Mouse (Mus musculus): ENCODE data around the gene Usp16. TPM values are rescaled to one million over a fixed set of nuclear protein-coding genes. Genes with fewer than 3 reads are reported as not detected.

Gene Usp16
- polyA plus RNA-seq, 1 experiment from 2014 or later, result 35.3 TPM

DNA sequence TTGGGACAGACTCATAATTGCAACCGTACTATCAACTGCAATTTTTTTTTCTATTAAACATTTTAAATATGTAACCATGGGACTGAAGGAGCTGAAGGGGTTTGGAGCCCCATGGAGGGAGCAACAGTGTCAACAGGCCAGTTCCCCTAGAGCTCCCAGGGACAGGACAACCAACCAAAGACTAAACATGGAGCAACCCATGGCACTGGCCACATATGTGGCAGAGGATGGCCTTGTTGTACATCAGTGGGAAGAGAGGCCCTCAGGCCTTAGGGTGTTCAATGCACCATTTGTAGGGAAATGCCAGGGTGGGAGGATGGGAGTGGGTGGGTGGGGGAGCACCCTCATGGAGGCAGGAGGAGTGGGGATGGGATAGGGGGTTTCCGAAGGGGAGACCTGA lies 42.2 kb downstream of the Usp16 start:
- Histone ChIP-seq H3K9me3 (replicated peaks; ENCODE audit: control insufficient read depth, low read length) (no peaks in the 10 kb centered on the region), H3K36me3 (ENCODE audit: control insufficient read depth, insufficient read depth, low read length) (peaks cover 4% of the 10 kb centered on the region; the same call in 1 of the 2 replicates), H3K4me1 (ENCODE audit: control insufficient read depth, insufficient read depth, low read length) (peaks cover 14% of the 10 kb centered on the region), H3K27ac (ENCODE audit: low read length) (no peak overlapping the region), H3K9ac (ENCODE audit: low read length) (no peak overlapping the region; the same call in 1 of the 2 replicates), H3K4me3 (replicated peaks; ENCODE audit: low read length) (peak overlapping the region; percentile 97), H3K4me2 (ENCODE audit: low read depth, low read length) (peak overlapping the region; percentile 74), H3K27me3 (ENCODE audit: control insufficient read depth, insufficient read depth, low read length) (no peaks in the 10 kb centered on the region)
- WGBS, result 86% methylated on average over 2 of the region's 2 CpGs
- no peak for ATAC-seq (ENCODE audit: insufficient read depth, low FRiP score)

- 87% methylated on average over 6 of the region's 6 CpGs for WGBS
- Histone ChIP-seq H3K4me3 (replicated peaks; ENCODE audit: low read length) (no peak overlapping the region), H3K27me3 (ENCODE audit: control insufficient read depth, insufficient read depth, low read length) (no peaks in the 10 kb centered on the region), H3K9ac (ENCODE audit: low read length) (no peak overlapping the region), H3K36me3 (ENCODE audit: control insufficient read depth, insufficient read depth, low read length) (peaks cover under 1% of the 10 kb centered on the region; the same call in 1 of the 2 replicates), H3K4me1 (ENCODE audit: control insufficient read depth, insufficient read depth, low read length) (peaks cover 14% of the 10 kb centered on the region), H3K9me3 (replicated peaks; ENCODE audit: control insufficient read depth, low read length) (no peaks in the 10 kb centered on the region), H3K27ac (ENCODE audit: low read length) (no peak overlapping the region), H3K4me2 (ENCODE audit: low read depth, low read length) (no peak overlapping the region)
- no peak for ATAC-seq (ENCODE audit: insufficient read depth, low FRiP score)
These were observed 42.7 kb downstream of the Usp16 start for GRCm38 (mm10) chr16:87497171-87497570.

DNA sequence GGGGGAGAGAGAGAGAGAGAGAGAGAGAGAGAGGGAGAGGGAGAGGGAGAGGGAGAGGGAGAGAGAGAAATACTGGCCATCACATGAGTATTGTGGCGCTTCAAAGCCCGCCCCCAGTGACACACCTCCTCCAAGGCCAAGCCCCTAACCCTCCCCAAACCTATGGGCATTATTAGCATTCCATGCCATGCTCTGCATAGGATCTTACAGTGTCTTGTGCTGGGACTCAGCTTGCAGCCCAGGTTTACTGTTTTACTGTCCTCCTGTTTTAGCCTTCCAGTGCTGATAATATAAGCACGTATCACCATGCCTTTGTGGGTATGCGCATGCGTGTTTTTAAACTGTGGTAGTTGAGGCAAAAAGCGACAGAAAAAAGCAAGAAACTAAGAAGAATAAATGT lies 45.1 kb downstream of the Usp16 start:
- whole genome bisulfite sequencing, result 55% methylated on average over 6 of the region's 6 CpGs
- no peak for ATAC-seq (ENCODE audit: insufficient read depth, low FRiP score)
- H3K9me3 ChIP-seq (replicated peaks; ENCODE audit: control insufficient read depth, low read length), result no peaks in the 10 kb centered on the region

DNA sequence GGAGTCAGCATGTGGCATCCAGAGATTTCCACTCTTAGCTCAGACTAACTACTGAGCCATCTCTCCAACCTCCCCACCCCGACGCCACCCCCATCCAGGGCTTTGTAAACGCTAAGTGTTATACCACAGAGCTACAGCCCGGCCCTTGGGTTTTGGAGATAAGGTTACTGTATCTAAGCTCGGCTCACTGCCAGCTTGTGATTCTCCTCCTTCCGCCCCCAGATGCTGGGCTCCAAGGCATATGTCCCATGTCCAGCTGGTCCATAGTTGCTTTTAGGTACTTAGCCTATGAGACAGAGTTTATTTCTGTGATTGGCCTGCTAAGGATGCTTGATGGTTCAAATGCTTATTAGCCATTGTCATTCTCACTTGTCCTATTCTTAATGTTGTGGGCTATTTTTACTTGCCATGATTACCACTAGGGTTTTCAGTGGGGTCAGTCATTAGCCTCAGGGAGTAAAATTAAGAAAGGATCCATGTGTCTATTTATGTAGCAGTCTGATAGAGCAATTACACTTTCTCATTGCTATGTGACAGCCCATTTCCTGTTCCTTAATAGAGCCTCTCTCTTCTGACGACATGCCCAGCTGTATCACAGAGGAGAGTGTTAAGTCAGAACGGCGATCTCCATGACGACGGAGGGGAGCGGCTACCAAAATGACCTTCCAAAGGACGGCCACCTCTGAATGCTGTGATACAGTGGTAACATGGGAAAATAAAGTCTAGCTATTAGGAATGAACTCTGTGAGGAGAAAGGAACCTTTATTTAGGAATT lies 47.0 kb downstream of the Usp16 start:
- no peak overlapping the region for H3K4me3 ChIP-seq (replicated peaks; ENCODE audit: low read length)
- H3K4me2 ChIP-seq (ENCODE audit: low read depth, low read length), result no peak overlapping the region
- WGBS, result 34% methylated on average over 13 of the region's 13 CpGs
- H3K27me3 ChIP-seq (ENCODE audit: control insufficient read depth, insufficient read depth, low read length), result no peaks in the 10 kb centered on the region
- peak; percentile 63; the same call in 1 of the 2 replicates for ATAC-seq (ENCODE audit: insufficient read depth, low FRiP score)
- peaks cover 4% of the 10 kb centered on the region; the same call in 1 of the 2 replicates for H3K4me1 ChIP-seq (ENCODE audit: control insufficient read depth, insufficient read depth, low read length)
- H3K36me3 ChIP-seq (ENCODE audit: control insufficient read depth, insufficient read depth, low read length), result no peaks in the 10 kb centered on the region
- no peaks in the 10 kb centered on the region for H3K9me3 ChIP-seq (replicated peaks; ENCODE audit: control insufficient read depth, low read length)
- H3K9ac ChIP-seq (ENCODE audit: low read length), result no peak overlapping the region
- H3K27ac ChIP-seq (ENCODE audit: low read length), result no peak overlapping the region

More for the DNA sequence above, 45.1 kb downstream of the Usp16 start:
- Histone ChIP-seq H3K27me3 (ENCODE audit: control insufficient read depth, insufficient read depth, low read length) (no peaks in the 10 kb centered on the region), H3K9ac (ENCODE audit: low read length) (no peak overlapping the region), H3K4me3 (replicated peaks; ENCODE audit: low read length) (no peak overlapping the region), H3K27ac (ENCODE audit: low read length) (no peak overlapping the region), H3K4me1 (ENCODE audit: control insufficient read depth, insufficient read depth, low read length) (peaks cover 7% of the 10 kb centered on the region), H3K36me3 (ENCODE audit: control insufficient read depth, insufficient read depth, low read length) (no peaks in the 10 kb centered on the region), H3K4me2 (ENCODE audit: low read depth, low read length) (no peak overlapping the region)

GRCm38 (mm10) chr16:87511706-87512105 lies 57.2 kb downstream of the Usp16 start:
- whole genome bisulfite sequencing, result 74% methylated on average over 5 of the region's 5 CpGs
- H3K9ac ChIP-seq (ENCODE audit: low read length), result no peak overlapping the region

DNA sequence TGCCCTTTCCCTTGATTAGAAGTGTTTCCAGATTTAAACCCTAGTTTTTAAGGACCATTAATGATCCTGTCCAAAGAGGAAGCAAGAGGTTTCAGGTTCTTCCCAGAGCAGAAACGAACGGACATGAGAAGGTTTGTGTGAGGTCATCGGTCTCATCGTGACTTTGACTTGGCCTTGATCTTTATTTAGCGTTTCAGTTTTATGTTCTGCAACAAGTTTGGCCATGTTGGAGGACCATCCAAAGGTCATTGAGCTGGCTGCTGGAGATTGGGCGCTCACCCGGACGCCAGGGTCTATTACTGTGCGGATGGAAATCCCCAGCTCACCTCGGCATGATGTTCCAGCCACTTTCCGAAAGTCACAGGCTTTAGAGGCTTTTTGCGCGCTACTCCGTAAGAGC lies 57.8 kb downstream of the Usp16 start:
- Histone ChIP-seq H3K4me1 (ENCODE audit: control insufficient read depth, insufficient read depth, low read length) (no peaks in the 10 kb centered on the region), H3K36me3 (ENCODE audit: control insufficient read depth, insufficient read depth, low read length) (no peaks in the 10 kb centered on the region), H3K9ac (ENCODE audit: low read length) (no peak overlapping the region), H3K4me2 (ENCODE audit: low read depth, low read length) (no peak overlapping the region), H3K4me3 (replicated peaks; ENCODE audit: low read length) (no peak overlapping the region), H3K27ac (ENCODE audit: low read length) (no peak overlapping the region), H3K27me3 (ENCODE audit: control insufficient read depth, insufficient read depth, low read length) (no peaks in the 10 kb centered on the region), H3K9me3 (replicated peaks; ENCODE audit: control insufficient read depth, low read length) (no peaks in the 10 kb centered on the region)
- no peak for ATAC-seq (ENCODE audit: insufficient read depth, low FRiP score)
- 92% methylated on average over 14 of the region's 14 CpGs for WGBS

More at GRCm38 (mm10) chr16:87511706-87512105, 57.2 kb downstream of the Usp16 start:
- no peaks in the 10 kb centered on the region for H3K27me3 ChIP-seq (ENCODE audit: control insufficient read depth, insufficient read depth, low read length)
- H3K9me3 ChIP-seq (replicated peaks; ENCODE audit: control insufficient read depth, low read length), result no peaks in the 10 kb centered on the region
- no peaks in the 10 kb centered on the region for H3K4me1 ChIP-seq (ENCODE audit: control insufficient read depth, insufficient read depth, low read length)
- ATAC-seq (ENCODE audit: insufficient read depth, low FRiP score), result no peak
- H3K27ac ChIP-seq (ENCODE audit: low read length), result no peak overlapping the region
- no peaks in the 10 kb centered on the region for H3K36me3 ChIP-seq (ENCODE audit: control insufficient read depth, insufficient read depth, low read length)
- H3K4me2 ChIP-seq (ENCODE audit: low read depth, low read length), result no peak overlapping the region
- H3K4me3 ChIP-seq (replicated peaks; ENCODE audit: low read length), result no peak overlapping the region

- H3K4me3 ChIP-seq (replicated peaks; ENCODE audit: low read length), result no peak overlapping the region
- 62% methylated on average over 5 of the region's 5 CpGs for WGBS
- H3K9me3 ChIP-seq (replicated peaks; ENCODE audit: control insufficient read depth, low read length), result no peaks in the 10 kb centered on the region
- no peak overlapping the region for H3K27ac ChIP-seq (ENCODE audit: low read length)
- H3K27me3 ChIP-seq (ENCODE audit: control insufficient read depth, insufficient read depth, low read length), result no peaks in the 10 kb centered on the region
- no peaks in the 10 kb centered on the region for H3K36me3 ChIP-seq (ENCODE audit: control insufficient read depth, insufficient read depth, low read length)
- no peak overlapping the region for H3K4me2 ChIP-seq (ENCODE audit: low read depth, low read length)
- H3K4me1 ChIP-seq (ENCODE audit: control insufficient read depth, insufficient read depth, low read length), result no peaks in the 10 kb centered on the region
- ATAC-seq (ENCODE audit: insufficient read depth, low FRiP score), result no peak
- no peak overlapping the region for H3K9ac ChIP-seq (ENCODE audit: low read length)
These were observed 69.7 kb downstream of the Usp16 start for GRCm38 (mm10) chr16:87524228-87524627.

DNA sequence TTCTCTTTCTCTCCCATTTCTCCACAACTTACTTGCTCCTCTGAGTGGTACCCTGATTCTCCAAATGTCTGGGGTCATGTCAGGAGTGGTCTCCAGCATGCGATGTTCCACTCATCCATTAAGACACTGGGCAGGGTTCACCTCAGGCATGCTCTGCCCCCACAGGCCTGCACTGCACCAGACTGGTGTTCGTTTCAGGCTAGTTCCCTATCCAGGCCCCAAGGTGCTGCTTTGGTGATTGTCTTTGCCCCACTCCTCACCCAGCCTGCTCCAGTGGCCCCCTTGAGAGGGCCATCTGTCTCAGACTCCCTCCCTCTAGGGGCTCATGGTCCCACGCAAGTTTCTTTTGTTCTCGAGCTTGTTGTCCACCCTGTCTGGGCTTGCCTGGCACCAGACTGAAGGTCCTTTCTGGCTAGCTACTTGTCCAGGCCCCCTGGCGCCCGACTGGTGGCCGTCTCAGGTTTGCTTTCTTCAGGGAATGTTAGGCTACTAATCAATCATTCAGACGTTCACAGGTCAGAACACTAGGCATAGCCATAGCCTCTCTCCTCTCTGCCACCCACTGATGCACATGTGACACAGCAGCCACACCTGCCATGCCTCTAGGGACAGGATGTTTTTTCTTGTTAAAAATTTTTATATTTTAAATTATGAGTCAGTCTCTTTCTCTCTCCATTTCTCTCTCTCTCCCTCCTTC lies 73.2 kb downstream of the Usp16 start:
- Histone ChIP-seq H3K9me3 (replicated peaks; ENCODE audit: control insufficient read depth, low read length) (no peaks in the 10 kb centered on the region), H3K4me2 (ENCODE audit: low read depth, low read length) (no peak overlapping the region), H3K27me3 (ENCODE audit: control insufficient read depth, insufficient read depth, low read length) (no peaks in the 10 kb centered on the region), H3K36me3 (ENCODE audit: control insufficient read depth, insufficient read depth, low read length) (no peaks in the 10 kb centered on the region), H3K4me3 (replicated peaks; ENCODE audit: low read length) (no peak overlapping the region), H3K9ac (ENCODE audit: low read length) (no peak overlapping the region), H3K4me1 (ENCODE audit: control insufficient read depth, insufficient read depth, low read length) (no peaks in the 10 kb centered on the region), H3K27ac (ENCODE audit: low read length) (no peak overlapping the region)
- no peak for ATAC-seq (ENCODE audit: insufficient read depth, low FRiP score)
- whole genome bisulfite sequencing, result 45% methylated on average over 8 of the region's 8 CpGs

GRCm38 (mm10) chr16:87528755-87529154 lies 74.3 kb downstream of the Usp16 start:
- H3K4me2 ChIP-seq (ENCODE audit: low read depth, low read length), result no peak overlapping the region
- ATAC-seq (ENCODE audit: insufficient read depth, low FRiP score), result no peak

More at GRCm38 (mm10) chr16:87528755-87529154, 74.3 kb downstream of the Usp16 start:
- Histone ChIP-seq H3K27me3 (ENCODE audit: control insufficient read depth, insufficient read depth, low read length) (no peaks in the 10 kb centered on the region), H3K4me3 (replicated peaks; ENCODE audit: low read length) (no peak overlapping the region), H3K36me3 (ENCODE audit: control insufficient read depth, insufficient read depth, low read length) (no peaks in the 10 kb centered on the region), H3K9ac (ENCODE audit: low read length) (no peak overlapping the region), H3K9me3 (replicated peaks; ENCODE audit: control insufficient read depth, low read length) (no peaks in the 10 kb centered on the region), H3K4me1 (ENCODE audit: control insufficient read depth, insufficient read depth, low read length) (no peaks in the 10 kb centered on the region), H3K27ac (ENCODE audit: low read length) (no peak overlapping the region)
- WGBS, result 58% methylated on average over 10 of the region's 10 CpGs
